Mouse (Mus musculus) gastrocnemius, postnatal 36 days (tissue): ENCODE data around the gene Aagab. TPM values are rescaled to one million over a fixed set of nuclear protein-coding genes. Genes with fewer than 3 reads are reported as not detected.
A peak's percentile ranks its signal among the peaks of the same experiment; 100 is the strongest.

Source experiments
- DNase-seq, 2 experiments: peaks; one replicate each; pipeline ENCODE4 v3.0.0; 2022
- intact Hi-C: fragments of 180-260 bp; cut with DNase I; formaldehyde crosslinking; loops from one replicate; pipeline ENCODE4 v1.15.1; 2025
- total RNA-seq, 2 experiments: library from RNA; stranded (reverse); gene quantifications; 2 replicates each; pipeline ENCODE4 v1.2.3; 2021

Gene Aagab
- total RNA-seq, 2 experiments from 2014 or later, result 10.9 TPM

- no peak for DNase-seq
- intact Hi-C loops, result no loop called here
Observed at GRCm38 (mm10) chr9:63641983-63642646, 39.7 kb downstream of the Aagab start.

DNA sequence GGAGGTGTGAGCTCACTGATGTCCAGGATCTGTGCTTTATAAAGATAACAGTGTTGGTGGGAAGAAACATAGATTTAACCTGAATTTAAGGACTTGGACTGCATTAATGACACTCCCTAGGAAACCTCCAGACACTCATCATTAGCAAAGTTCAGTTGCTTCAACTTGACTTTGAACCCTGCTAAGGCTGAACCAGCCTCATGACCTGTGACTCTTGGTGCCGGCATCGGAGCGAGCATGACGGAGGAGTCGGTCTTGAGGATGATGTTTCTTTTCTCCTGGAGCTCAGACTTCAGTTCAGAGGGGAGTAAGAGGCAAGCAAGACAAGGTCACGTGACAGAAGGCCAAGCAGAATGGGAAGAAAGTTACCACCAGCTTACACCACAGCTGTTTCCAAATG is 41.6 kb downstream of the Aagab start:
- DNase-seq, result peak in 1 of 2 experiments; percentile 1
- intact Hi-C loops, result no loop called here

DNA sequence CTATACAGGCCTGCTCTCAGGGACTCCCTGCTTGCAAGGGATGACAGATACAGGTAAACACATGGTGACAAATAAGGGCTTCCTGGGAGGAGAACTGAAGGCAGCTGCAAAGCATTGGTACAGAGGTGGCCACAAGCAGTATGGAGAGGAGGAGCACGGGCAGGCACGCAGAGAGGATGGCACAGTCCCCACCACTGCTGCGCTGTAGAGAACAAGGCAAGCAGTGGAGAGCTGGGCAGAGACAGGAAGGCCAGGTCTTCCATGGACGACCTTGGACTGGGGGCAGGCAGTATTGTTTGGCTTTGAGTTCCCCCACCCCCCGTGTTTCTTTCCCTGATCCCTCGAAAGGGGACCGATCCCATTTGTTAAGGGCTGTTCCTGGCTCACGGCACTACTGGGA is 42.6 kb downstream of the Aagab start:
- intact Hi-C loops, result loop anchor here (5.0 kb wide), 1 partner anchor 197 kb away; no protein-coding TSS in a partner anchor

DNA sequence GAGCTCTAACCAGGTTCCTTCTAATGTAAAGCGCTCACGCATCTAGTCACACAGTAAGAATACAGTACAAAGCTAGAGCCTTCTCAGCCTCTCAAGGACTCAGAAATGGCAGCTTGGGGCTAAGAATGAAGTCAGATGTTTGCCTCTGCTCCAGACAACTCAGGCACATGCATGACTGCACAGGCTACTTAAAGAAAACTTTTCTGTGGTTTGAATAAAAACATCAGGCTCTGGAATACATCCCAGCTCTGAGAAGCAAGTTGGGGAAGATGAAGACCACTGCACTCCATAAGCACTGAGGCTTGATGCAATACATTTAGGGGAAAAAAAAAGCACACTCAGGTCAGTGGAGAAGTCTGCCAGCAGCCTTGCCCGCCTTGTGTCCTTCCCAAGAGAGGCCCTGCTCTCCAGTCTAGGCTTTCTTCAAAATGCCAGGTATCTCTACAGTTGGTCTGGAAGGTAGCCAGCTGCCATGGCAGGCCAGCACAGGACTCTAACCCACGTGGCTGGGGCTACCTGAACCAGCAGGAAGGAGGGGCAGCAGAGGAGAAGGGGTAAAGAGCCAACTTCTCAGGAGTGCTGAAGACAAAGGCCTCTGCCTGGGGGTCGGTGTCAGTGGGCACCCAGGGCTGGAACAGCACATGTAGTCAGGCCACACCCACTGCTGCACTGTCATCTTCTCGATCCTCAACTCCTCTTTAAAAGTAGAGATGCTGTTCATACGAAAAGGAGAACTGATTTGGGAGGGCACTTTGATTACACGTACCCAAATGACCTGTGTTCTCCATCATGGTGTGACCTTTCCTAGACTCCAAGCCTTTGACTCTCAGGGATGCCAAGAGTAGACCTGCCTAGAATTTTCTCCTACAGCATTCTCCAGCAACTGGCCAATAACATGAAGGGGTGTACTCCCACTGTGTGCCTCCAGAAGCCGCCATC is 45.4 kb downstream of the Aagab start:
- no peak for DNase-seq
- intact Hi-C loops, result loop anchor here (5.0 kb wide), 1 partner anchor 194 kb away; no protein-coding TSS in a partner anchor

More for the DNA sequence above, 42.6 kb downstream of the Aagab start:
- no peak for DNase-seq

- intact Hi-C loops, result loop anchor here (5.0 kb wide), 1 partner anchor 194 kb away; no protein-coding TSS in a partner anchor
- no peak for DNase-seq
Observed at GRCm38 (mm10) chr9:63648520-63648918, 46.1 kb downstream of the Aagab start.

DNA sequence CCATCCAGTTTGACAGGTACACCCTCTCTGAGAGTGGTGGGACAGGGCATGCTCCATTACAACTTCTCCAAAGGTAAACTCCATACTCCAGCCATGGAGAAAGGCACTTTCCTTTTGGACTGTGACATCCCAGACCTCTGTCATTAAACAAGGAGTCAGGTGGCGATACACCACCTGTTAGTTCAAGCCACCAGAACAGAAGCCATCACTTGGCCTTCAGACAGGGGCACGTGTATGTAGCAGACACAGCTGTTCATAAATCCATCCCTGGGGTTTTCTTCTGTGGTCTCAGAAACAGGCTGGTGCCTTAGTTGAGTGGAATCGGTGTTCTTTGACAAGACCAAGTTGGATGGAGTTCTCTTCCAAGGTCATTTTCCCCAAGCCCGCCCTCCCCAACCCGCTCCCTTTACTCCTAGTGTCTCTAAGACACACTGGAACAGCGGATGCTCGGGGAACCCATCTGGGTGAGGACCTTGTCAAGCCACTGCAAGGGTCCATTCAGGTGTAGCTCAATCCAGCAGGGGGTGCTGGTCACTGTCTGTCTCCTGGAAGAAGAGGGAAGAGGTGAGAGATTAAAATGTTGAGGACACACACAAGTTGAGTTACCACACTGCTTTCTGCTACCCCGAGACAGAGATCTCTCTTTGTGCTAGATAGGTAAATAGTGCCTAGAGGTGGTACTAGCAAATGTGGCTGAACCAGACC is 47.5 kb downstream of the Aagab start:
- DNase-seq, result no peak

GRCm38 (mm10) chr9:63650905-63651304 is 48.4 kb downstream of the Aagab start:
- intact Hi-C loops, result loop anchor here (2.0 kb wide), 2 partner anchors 16 to 104 kb away; no protein-coding TSS in a partner anchor
- peak; percentile 72 to 77 for DNase-seq

More for the DNA sequence above, 47.5 kb downstream of the Aagab start:
- intact Hi-C loops, result loop anchor here (2.0 to 5.0 kb wide), 3 partner anchors 17 to 192 kb away; no protein-coding TSS in a partner anchor

DNA sequence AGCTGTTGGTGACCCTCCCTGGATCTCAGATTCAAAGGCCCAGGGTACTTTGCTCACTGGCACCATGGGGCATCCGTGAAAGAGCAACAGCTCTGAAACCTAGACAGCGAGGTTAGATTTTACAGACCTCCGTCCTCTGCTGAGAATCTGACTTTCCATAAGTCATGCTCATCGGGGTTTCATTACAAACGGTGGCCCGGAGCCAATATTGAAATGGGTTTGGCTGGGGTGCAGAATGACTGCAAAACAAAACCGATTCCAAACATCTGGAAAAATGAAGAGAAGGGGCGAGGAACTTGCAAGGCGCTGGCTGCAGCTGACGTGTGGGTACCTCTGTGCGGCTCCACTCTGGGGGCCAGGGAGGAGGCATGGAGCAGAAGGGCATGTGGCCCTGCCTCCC is 49.1 kb downstream of the Aagab start:
- intact Hi-C loops, result loop anchor here (2.0 kb wide), 2 partner anchors 15 to 103 kb away; no protein-coding TSS in a partner anchor
- DNase-seq, result peak; percentile 68 to 69

- no peak for DNase-seq
- intact Hi-C loops, result no loop called here
Observed at GRCm38 (mm10) chr9:63653666-63654065, 51.2 kb downstream of the Aagab start.

GRCm38 (mm10) chr9:63654575-63654974 is 52.1 kb downstream of the Aagab start:
- DNase-seq, result no peak
- intact Hi-C loops, result no loop called here

- DNase-seq, result no peak
Observed at GRCm38 (mm10) chr9:63655092-63655491, 52.6 kb downstream of the Aagab start.

GRCm38 (mm10) chr9:63657167-63657566 is 54.7 kb downstream of the Aagab start:
- intact Hi-C loops, result no loop called here
- DNase-seq, result no peak

More at GRCm38 (mm10) chr9:63655092-63655491, 52.6 kb downstream of the Aagab start:
- intact Hi-C loops, result no loop called here

GRCm38 (mm10) chr9:63658436-63658835 is 56.0 kb downstream of the Aagab start:
- intact Hi-C loops, result no loop called here
- DNase-seq, result no peak

DNA sequence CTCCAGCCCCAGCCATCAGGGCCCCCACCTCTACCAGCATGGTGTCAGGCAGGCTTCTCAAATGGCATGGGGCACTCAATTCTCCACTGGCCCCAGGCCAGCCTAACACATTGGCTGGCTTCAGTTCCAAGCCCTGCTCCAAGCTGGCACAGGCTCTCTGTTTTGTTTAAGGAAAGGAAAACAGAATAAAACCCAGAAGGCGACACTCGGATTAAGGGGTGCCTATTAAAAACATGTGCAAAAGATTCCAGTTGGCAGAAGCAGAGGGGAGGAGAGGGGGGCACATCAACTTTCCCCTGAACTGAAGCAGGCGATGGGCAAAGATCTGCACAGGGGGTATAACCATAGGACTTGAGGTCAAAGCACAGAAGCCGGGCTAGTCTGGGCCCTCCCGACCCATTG is 56.5 kb downstream of the Aagab start:
- intact Hi-C loops, result no loop called here
- no peak for DNase-seq

DNA sequence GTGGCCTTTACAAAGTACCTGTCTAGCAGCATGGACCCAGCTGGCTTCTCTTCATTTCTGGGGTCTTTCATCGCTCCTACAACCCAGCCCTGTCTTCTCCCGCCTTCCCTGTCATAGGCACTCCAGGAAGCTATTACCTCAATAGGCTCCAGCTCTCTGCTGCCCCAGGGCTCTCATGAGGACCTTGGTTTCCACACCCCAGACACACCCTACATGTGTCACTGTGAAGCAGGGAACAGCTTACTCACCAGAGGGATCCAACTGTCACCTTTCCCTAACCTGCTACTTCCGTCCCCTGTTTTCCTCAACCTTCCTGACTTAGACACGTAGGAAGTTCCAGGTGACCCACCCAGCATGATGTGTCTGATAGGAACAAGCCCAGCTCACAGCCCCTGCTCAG is 57.6 kb downstream of the Aagab start:
- DNase-seq, result no peak
- intact Hi-C loops, result no loop called here

GRCm38 (mm10) chr9:63660691-63661090 is 58.2 kb downstream of the Aagab start:
- intact Hi-C loops, result no loop called here
- DNase-seq, result no peak

DNA sequence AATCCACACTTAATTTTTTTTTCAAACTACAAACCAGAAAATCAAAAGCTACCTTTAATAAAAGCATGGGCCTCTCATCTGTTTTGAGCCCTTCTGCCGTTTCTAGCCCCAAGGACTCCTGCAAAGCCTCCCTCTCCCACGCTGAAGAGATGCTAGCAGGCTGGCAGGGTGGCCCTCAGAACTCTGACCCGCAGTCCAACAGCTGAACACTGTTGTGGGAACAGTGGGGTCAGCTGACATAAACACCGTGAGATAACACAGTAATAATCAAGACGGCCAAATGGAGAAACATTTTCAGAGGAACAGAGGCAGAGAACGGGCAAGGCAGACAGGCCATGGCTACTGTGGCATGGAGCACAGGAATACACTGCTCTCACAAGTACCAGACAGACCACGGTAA is 60.3 kb downstream of the Aagab start:
- DNase-seq, result no peak

GRCm38 (mm10) chr9:63663222-63663621 is 60.8 kb downstream of the Aagab start:
- no peak for DNase-seq
- intact Hi-C loops, result no loop called here

More for the DNA sequence above, 60.3 kb downstream of the Aagab start:
- intact Hi-C loops, result no loop called here

DNA sequence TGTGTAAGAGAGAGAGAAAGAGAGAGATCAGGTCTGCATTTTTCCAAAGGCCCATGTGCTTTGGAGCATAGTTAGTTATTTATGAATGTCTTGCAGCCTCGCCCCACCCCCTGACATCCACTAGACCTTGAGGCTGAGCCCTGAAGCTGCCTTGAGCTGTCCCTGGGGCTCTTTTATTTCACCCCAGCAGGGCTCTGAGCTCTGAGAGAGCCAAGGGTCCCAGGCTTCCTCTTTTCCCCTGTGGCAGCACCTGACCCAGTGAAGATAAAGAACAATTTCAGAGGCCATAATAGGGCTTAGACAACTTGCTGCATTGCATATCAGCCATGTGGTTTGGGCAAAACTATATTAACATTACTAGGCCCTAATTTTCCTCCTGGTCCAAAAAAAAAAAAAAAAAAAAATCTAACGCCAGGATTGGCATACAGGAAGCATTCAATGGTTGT is 61.9 kb downstream of the Aagab start:
- no peak for DNase-seq

More for the DNA sequence above, 61.9 kb downstream of the Aagab start:
- intact Hi-C loops, result loop anchor here (2.0 kb wide), 1 partner anchor 92 kb away; the partner anchor contains the start of gene Smad3
